Mouse (Mus musculus): ENCODE measurements at regions not wholly inside any gene's neighbourhood (a gene's known extent, or its start where the extent isn't known, plus 50 kb on each side); places are given as distances from the start of the nearest gene placed in this dataset.

GRCm38 (mm10) chr5:119400223-119400935 lies 270.1 kb upstream of the Tbx3 start:
- TF ChIP-seq CTCF (IDR thresholded peaks at IDR 0.05; ENCODE audit: extremely low read depth, insufficient read depth, low read length), result no peak
- no peak for TF ChIP-seq POLR2A (IDR thresholded peaks at IDR 0.05; ENCODE audit: extremely low read depth, insufficient read depth, low read length)
